Mouse (Mus musculus) left cerebral cortex, adult 8-10 months (tissue): Measurements from ENCODE around the gene Zmat3. TPM values are rescaled to one million over a fixed set of nuclear protein-coding genes. Genes with fewer than 3 reads are reported as not detected.

Experiments
- DNase-seq, 2 experiments: peaks; one replicate each; pipeline ENCODE4 v3.0.0; 2022; ENCODE audit warnings: low spot score in 2 of 2
- total RNA-seq, 4 experiments: library from RNA; stranded (reverse); gene quantifications; 2 replicates each; pipeline ENCODE4 v1.2.4; 2022

Gene Zmat3
- total RNA-seq, 4 experiments from 2014 or later: 67.5 to 74.8 (median 70.6) TPM

GRCm38 (mm10) chr3:32372470-32372869 lies 6.7 kb upstream of the Zmat3 start:
- DNase-seq: no peak

- no peak for DNase-seq
These were observed 6.1 kb upstream of the Zmat3 start for GRCm38 (mm10) chr3:32371957-32372356.

- no peak for DNase-seq
These were observed 1.7 kb upstream of the Zmat3 start for GRCm38 (mm10) chr3:32367516-32367915.

GRCm38 (mm10) chr3:32366246-32366734 lies 476 bp upstream of the Zmat3 start:
- DNase-seq: no peak

DNA sequence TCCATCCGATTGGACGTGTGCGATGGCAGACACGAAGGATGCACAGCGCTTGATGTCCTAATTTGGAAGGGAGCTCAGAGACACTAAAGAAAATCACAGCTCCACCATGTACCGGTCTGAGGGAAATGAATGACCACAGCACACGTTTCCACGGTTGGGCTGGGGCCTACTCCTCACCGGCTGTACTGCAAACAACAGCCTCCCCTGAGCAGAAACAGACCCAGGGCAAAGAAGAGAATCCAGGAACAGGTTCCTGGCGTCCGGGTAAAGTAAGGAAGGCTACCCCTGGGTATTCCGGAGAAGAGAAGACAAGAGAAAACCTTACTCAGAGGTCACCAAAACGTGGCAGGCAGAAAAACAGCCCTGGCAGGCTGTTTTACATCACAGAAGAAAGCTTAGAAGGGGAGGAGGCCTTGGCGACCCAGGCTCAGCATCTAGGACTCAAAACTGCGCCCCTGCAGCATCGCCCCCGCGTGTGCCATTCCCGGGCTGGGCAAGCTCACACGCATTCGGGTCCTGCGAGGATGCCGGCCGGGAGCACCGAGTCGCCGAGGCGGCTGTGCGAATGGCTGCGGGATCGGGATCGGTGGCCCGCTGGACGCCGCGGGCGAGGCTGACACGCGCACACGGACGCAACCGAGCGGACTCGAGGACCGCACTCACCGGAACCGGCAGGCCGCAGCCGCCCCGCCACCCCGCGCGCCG lies 821 bp downstream of the Zmat3 start:
- peak; percentile 32 to 33 for DNase-seq

- DNase-seq: no peak
These were observed 1.6 kb downstream of the Zmat3 start for GRCm38 (mm10) chr3:32364195-32364594.

DNA sequence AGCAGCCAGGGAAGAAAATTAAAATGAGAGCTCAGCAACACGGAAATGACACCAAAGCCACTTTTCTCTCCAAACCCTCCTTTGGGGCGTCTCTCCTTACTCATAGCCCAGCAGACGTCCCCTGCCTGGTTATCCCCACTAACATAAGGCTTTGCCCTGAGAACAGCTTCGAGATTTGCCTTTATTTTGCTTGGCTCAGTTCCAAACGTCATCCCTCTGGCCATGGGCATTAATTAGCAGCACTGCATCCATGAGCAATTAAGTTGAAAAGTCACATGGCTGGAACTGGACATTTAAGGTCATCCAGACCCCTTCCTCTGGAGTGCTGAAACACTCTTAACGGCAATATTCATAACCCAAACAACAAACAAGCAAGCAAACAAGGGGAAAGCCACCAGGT lies 4.6 kb downstream of the Zmat3 start:
- DNase-seq: no peak

DNA sequence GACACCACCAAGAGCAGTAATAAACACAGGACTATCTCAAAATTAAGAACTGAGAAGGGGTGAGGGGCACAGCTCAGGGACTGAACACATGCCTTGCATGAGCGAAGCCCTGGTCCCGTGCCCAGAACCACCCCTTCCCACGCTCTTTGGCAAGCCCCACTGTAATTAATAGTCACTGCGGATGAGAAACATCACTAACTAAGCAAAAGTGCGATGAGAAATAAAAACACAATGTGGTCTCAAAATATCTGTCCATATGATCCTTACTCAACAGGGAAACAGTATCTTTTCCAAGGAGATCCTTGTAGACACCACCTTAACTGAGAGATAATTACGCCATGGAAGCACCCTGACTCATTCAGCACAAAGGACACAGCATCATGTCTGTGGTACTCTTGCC lies 17.9 kb downstream of the Zmat3 start:
- peak in 1 of 2 experiments; percentile 58 for DNase-seq

GRCm38 (mm10) chr3:32345249-32345648 lies 20.6 kb downstream of the Zmat3 start:
- DNase-seq: no peak

DNA sequence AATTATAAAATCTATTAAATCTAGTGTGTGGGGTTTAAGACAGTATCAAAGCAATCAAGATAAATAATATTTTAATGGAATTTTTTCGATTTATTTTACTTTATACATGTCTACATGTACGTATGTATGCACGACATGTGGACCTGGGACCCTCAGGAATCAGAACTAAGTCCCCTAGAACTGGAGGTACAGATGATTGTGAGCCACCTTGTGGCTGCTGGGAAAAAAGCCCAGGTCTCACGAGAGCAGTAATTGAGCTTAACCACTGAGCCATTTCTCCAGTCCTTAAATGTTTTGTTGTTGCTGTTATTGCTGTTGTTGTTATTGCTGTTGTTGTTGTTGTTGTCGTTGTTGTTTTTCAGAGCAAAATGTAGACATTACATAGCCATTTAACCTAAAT lies 21.0 kb downstream of the Zmat3 start:
- no peak for DNase-seq

- DNase-seq: no peak
These were observed 22.4 kb downstream of the Zmat3 start for GRCm38 (mm10) chr3:32343371-32343770.

DNA sequence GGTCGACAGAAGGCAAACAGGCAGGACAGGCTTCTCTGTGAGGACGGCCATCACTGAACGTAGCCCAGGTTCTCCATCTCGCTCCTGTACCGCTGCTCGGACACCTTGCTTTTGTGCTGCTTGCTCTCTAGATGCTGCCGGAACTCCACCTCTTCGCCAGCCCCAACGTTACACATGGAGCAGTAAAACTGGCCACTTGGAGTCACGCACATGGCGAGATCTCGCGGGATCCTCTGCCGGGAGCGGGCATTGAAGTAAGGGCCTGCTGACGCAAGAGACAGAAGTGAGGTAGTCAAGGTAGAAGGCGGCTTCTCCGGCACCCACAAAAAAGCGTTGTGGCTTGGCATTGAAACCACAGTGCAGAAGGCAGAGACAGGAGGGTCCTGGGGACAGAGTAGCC lies 24.4 kb downstream of the Zmat3 start:
- no peak for DNase-seq

GRCm38 (mm10) chr3:32338231-32338630 lies 27.6 kb downstream of the Zmat3 start:
- DNase-seq: no peak

GRCm38 (mm10) chr3:32337770-32338169 lies 28.0 kb downstream of the Zmat3 start:
- DNase-seq: no peak

DNA sequence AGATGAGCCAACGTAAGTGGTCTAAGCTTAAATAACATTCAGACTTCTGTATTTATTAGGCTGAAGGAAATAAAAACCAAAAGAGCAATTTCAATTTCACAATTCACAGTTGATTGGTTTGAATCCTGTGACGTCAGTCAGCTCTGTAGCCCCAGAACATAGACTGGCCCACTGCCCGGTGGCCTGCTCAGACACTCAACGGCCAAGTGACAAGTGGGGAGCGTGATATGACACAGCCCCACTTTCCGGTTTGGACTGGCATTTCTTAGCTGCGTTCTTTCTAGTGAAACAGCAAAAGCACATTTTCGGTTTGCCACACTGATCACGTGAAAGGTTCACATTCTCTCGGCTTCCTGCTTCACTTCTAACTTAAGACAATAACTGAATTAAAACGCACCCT lies 30.9 kb downstream of the Zmat3 start:
- no peak for DNase-seq

DNA sequence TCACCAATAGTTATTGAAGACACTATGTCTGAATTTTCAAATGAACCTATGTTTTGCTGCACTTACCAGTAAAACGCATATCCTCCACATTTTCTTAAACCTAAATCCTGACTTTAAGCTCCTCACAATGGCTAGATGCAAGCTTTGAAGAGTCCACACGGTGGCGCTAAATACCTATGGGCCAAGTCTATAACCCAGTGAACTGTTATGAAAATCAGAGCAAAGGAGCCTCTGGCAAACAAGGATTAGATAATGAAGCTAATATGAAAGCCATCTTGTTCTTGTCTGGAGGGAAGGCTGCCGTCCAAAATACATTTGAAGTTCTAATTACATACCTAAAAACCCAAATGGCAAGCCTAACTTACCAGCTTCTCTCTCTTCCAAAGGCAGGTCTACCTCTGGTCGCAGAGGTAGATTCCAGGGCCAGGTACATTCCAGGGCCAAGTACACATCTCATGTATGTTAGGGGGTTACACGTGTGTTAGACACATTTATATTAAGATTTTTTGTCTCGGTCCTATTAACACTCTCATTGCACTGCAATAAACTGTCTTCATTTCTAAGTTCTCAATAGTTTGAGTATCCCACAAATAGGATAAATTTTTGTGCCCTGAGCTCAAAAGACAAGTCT lies 32.2 kb downstream of the Zmat3 start:
- peak; percentile 45 to 59 for DNase-seq

DNA sequence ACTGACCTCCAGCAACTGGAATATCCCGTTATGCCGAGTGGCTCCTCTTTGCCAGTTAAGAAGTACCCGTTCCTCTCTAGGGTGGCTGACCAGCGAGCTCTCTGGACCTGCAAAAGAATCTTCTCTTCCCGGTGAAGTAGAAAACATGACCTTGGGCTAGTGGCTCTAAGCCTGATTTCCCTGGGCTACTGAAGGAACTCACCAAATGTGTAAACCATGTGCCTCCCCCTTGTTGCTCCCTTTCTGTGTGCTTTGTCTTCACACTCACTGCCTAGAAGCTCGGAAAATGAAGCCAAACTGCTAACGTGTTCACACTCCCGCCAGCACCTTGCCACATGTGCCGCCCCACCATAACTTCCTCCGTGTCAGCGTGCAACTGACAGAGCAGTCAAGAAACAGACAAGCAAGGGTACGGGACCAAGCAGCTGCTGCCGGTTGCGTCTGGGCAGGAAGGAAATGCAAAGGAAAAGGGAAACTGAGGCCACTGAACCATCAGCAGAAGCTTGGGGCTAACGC lies 47.9 kb downstream of the Zmat3 start:
- DNase-seq: no peak

DNA sequence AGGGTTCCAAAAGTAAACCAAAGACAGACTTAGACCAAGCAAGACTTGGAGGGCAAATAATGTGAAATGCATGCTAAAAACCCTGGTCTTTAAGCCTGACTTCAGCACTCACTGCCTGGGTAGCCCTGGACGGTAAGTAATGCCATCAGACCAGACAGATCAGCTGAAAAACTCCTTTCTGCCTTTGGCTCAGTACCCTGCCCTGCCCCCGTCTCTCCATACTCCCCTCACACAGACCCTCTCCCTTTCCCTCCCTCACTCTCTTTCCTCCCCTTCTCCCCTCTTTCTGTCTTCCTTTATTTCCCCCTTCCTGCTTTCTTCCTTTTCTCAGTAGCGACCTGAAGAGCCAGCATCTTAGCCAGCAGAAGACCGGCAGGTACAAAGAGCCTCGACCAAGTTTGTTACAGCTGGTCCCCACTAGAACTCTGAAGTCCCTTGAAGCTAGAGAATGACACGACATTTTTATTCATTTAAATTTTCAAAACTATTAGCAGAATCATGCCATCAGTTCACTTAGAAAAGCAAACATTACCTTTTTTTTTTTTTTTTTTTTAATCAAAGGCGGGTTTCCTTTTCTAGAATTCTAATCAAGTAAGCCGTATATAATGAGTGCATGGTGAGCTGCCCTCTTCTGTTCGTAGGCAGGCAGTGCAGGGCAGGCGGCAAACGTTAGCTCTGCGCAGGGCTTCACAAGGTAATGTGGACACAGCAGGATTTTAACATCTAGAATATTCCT lies 48.5 kb downstream of the Zmat3 start:
- peak in 1 of 2 experiments; percentile 43 for DNase-seq

- DNase-seq: no peak
These were observed 51.1 kb downstream of the Zmat3 start for GRCm38 (mm10) chr3:32314746-32315145.

DNA sequence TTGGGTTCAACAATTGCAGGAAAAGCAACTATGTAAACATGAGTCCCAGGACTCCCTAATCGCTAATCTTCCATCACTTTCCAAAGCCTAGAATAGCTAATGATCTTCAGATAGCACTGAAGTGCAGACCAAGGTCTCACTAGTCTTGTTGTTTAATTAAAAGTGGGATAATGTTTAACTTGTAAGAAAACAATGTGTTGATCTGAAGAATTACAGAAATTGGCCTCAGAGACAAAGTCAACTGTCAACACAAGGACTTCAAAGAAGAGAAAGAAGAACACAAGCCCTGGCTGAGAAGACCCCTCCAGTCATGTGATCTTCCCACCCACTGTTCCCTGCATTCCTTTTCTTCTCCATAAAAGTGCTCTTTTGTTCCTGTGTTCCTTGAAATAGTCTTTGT lies 61.6 kb downstream of the Zmat3 start:
- DNase-seq: no peak

- DNase-seq: no peak
These were observed 73.8 kb downstream of the Zmat3 start for GRCm38 (mm10) chr3:32292001-32292400.
